Mouse (Mus musculus): ENCODE measurements around the gene Ctsj. TPM values are rescaled to one million over a fixed set of nuclear protein-coding genes. Genes with fewer than 3 reads are reported as not detected.
"Not testable (repeated sequence)": the region's sequence is repeated elsewhere in the genome, so short reads cannot be mapped to it uniquely, and the experiment has no call there.

The Ctsj gene
- polyA plus RNA-seq (2014; fragmentation: Nextera tagmentation; extraction: Ambion mirVana) = not detected in 2 replicates

GRCm38 (mm10) chr13:61005859-61006258 lies at the start of gene Ctsj:
Gene Ctsj (minus strand): TSS chr13:61005959.
- no peak within 1 kb of the TSS for H3K9ac ChIP-seq (replicated peaks; ENCODE audit: low read depth, low read length)
- H3K4me3 ChIP-seq (ENCODE audit: low read depth, low read length) = no peak within 1 kb of the TSS
- H3K27me3 ChIP-seq (ENCODE audit: control insufficient read depth, insufficient read depth, low read length) = no peaks in the 10 kb centered on the region
- no peaks in the 10 kb centered on the region for H3K4me1 ChIP-seq (ENCODE audit: control insufficient read depth, insufficient read depth, low read length)
- no peak within 1 kb of the TSS for H3K27ac ChIP-seq (ENCODE audit: low read length)
- no peaks in the 10 kb centered on the region for H3K9me3 ChIP-seq (ENCODE audit: control insufficient read depth, low read depth, low read length)
- ATAC-seq (ENCODE audit: insufficient number of reproducible peaks, insufficient read depth, low FRiP score, low read depth) = no peak
- H3K4me2 ChIP-seq (replicated peaks; ENCODE audit: low read depth, low read length) = no peak within 1 kb of the TSS
- H3K36me3 ChIP-seq (ENCODE audit: control insufficient read depth, insufficient read depth, low read length) = no peaks in the 10 kb centered on the region
- 65% methylated on average over 3 of the region's 3 CpGs for WGBS

GRCm38 (mm10) chr13:61040531-61040930 lies 34.8 kb upstream of the Ctsj start, which contains the start of gene Ctsq:
Gene Ctsq (minus strand): TSS chr13:61040631.
- Histone ChIP-seq H3K27ac (ENCODE audit: low read length) (no peak within 1 kb of the TSS), H3K36me3 (ENCODE audit: control insufficient read depth, insufficient read depth, low read length) (no peaks in the 10 kb centered on the region), H3K4me1 (ENCODE audit: control insufficient read depth, insufficient read depth, low read length) (no peaks in the 10 kb centered on the region), H3K27me3 (ENCODE audit: control insufficient read depth, insufficient read depth, low read length) (no peaks in the 10 kb centered on the region), H3K9ac (replicated peaks; ENCODE audit: low read depth, low read length) (no peak within 1 kb of the TSS), H3K4me2 (replicated peaks; ENCODE audit: low read depth, low read length) (no peak within 1 kb of the TSS), H3K4me3 (ENCODE audit: low read depth, low read length) (no peak within 1 kb of the TSS), H3K9me3 (ENCODE audit: control insufficient read depth, low read depth, low read length) (0 out of 2 replicates have a peak, but pooled peaks cover 7% of the 10 kb centered on the region)
- WGBS = 48% methylated on average over 3 of the region's 3 CpGs
- no peak for ATAC-seq (ENCODE audit: insufficient number of reproducible peaks, insufficient read depth, low FRiP score, low read depth)

DNA sequence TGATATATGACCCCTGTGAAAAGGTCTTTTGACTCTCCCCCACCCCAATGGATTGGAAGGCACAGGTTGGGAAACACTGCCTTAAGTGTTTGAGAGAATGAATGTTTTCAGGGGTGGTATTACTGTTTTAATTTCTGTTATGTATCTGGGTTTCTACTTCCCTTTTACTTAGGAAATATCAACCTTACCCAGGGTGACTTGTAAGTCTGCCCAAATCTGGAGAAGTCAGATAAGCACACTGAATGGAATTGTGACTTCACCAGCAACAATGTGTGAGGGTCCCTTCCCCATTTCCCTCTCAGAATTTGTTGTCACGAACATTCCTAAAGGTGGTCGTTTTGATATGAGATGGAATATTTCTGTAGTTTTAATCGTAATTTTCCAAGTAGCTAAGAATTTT lies 17.0 kb upstream of the Ctsj start:
- H3K27ac ChIP-seq (ENCODE audit: low read length) = no peak overlapping the region
- H3K4me1 ChIP-seq (ENCODE audit: control insufficient read depth, insufficient read depth, low read length) = no peaks in the 10 kb centered on the region
- 84% methylated on average over 3 of the region's 3 CpGs for WGBS
- no peaks in the 10 kb centered on the region for H3K9me3 ChIP-seq (ENCODE audit: control insufficient read depth, low read depth, low read length)
- no peak overlapping the region for H3K4me2 ChIP-seq (replicated peaks; ENCODE audit: low read depth, low read length)
- ATAC-seq (ENCODE audit: insufficient number of reproducible peaks, insufficient read depth, low FRiP score, low read depth) = no peak
- no peak overlapping the region for H3K9ac ChIP-seq (replicated peaks; ENCODE audit: low read depth, low read length)
- no peak overlapping the region for H3K4me3 ChIP-seq (ENCODE audit: low read depth, low read length)
- no peaks in the 10 kb centered on the region for H3K36me3 ChIP-seq (ENCODE audit: control insufficient read depth, insufficient read depth, low read length)
- no peaks in the 10 kb centered on the region for H3K27me3 ChIP-seq (ENCODE audit: control insufficient read depth, insufficient read depth, low read length)

DNA sequence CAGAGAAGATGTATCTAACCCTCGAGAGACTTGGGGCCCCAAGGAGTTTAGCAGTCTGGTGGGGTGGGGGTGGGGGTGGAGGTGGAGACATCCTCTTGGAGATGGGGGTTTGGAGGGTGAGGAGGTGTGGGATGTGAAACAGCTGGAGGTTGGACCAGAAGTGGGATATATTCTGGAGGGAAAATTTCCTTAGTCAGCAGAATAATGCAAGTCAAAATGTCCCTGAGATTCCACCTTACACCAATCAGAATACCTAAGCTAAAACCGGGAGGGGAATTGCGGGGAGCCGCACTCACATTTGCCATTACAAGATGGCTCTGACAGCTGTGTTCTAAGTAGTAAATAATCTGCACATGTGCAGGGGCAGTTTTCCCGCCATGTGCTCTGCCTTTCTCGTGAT lies 16.1 kb upstream of the Ctsj start:
- ATAC-seq (ENCODE audit: insufficient number of reproducible peaks, insufficient read depth, low FRiP score, low read depth) = no peak
- H3K9me3 ChIP-seq (ENCODE audit: control insufficient read depth, low read depth, low read length) = no peaks in the 10 kb centered on the region
- WGBS = 79% methylated on average over 4 of the region's 6 CpGs
- H3K27ac ChIP-seq (ENCODE audit: low read length) = no peak overlapping the region
- no peaks in the 10 kb centered on the region for H3K4me1 ChIP-seq (ENCODE audit: control insufficient read depth, insufficient read depth, low read length)
- H3K27me3 ChIP-seq (ENCODE audit: control insufficient read depth, insufficient read depth, low read length) = no peaks in the 10 kb centered on the region
- H3K36me3 ChIP-seq (ENCODE audit: control insufficient read depth, insufficient read depth, low read length) = no peaks in the 10 kb centered on the region
- no peak overlapping the region for H3K9ac ChIP-seq (replicated peaks; ENCODE audit: low read depth, low read length)
- no peak overlapping the region for H3K4me3 ChIP-seq (ENCODE audit: low read depth, low read length)
- H3K4me2 ChIP-seq (replicated peaks; ENCODE audit: low read depth, low read length) = no peak overlapping the region

GRCm38 (mm10) chr13:61010171-61010570 lies 4.4 kb upstream of the Ctsj start:
- WGBS = 82% methylated on average over 4 of the region's 4 CpGs
- no peak overlapping the region for H3K27ac ChIP-seq (ENCODE audit: low read length)
- no peak for ATAC-seq (ENCODE audit: insufficient number of reproducible peaks, insufficient read depth, low FRiP score, low read depth)
- H3K4me2 ChIP-seq (replicated peaks; ENCODE audit: low read depth, low read length) = no peak overlapping the region
- H3K9ac ChIP-seq (replicated peaks; ENCODE audit: low read depth, low read length) = no peak overlapping the region
- no peaks in the 10 kb centered on the region for H3K4me1 ChIP-seq (ENCODE audit: control insufficient read depth, insufficient read depth, low read length)
- H3K27me3 ChIP-seq (ENCODE audit: control insufficient read depth, insufficient read depth, low read length) = no peaks in the 10 kb centered on the region
- H3K4me3 ChIP-seq (ENCODE audit: low read depth, low read length) = no peak overlapping the region
- no peaks in the 10 kb centered on the region for H3K9me3 ChIP-seq (ENCODE audit: control insufficient read depth, low read depth, low read length)
- H3K36me3 ChIP-seq (ENCODE audit: control insufficient read depth, insufficient read depth, low read length) = no peaks in the 10 kb centered on the region

DNA sequence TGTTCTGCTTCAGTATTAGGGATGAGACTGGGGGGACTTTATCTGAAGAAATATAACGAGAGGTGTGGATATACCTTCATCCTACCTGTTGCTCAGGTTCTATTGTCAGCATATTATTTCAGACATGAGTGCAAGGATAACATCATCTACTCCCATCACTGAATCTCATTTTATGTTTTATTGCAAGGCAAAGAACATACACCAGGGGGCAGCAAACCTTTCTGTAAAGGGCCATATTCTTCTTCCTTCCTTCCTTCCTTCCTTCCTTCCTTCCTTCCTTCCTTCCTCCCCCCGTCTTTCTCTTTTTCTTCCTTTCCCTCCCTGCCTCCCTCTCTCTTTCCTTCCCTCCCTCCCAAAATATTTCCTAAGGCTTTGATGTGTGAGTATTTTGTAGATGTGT lies 8.2 kb downstream of the Ctsj start:
- Histone ChIP-seq H3K4me2 (replicated peaks; ENCODE audit: low read depth, low read length) (no peak overlapping the region), H3K9ac (replicated peaks; ENCODE audit: low read depth, low read length) (no peak overlapping the region)

GRCm38 (mm10) chr13:60986915-60987314 lies 18.8 kb downstream of the Ctsj start:
- WGBS = 69% methylated on average over 5 of the region's 5 CpGs
- H3K27ac ChIP-seq (ENCODE audit: low read length); H3K9ac ChIP-seq (replicated peaks; ENCODE audit: low read depth, low read length); H3K27me3 ChIP-seq (ENCODE audit: control insufficient read depth, insufficient read depth, low read length); ATAC-seq (ENCODE audit: insufficient number of reproducible peaks, insufficient read depth, low FRiP score, low read depth); H3K4me3 ChIP-seq (ENCODE audit: low read depth, low read length); H3K4me1 ChIP-seq (ENCODE audit: control insufficient read depth, insufficient read depth, low read length); H3K9me3 ChIP-seq (ENCODE audit: control insufficient read depth, low read depth, low read length); H3K4me2 ChIP-seq (replicated peaks; ENCODE audit: low read depth, low read length); H3K36me3 ChIP-seq (ENCODE audit: control insufficient read depth, insufficient read depth, low read length): not testable (repeated sequence)

More for the DNA sequence above, 8.2 kb downstream of the Ctsj start:
- no peak for ATAC-seq (ENCODE audit: insufficient number of reproducible peaks, insufficient read depth, low FRiP score, low read depth)
- H3K4me1 ChIP-seq (ENCODE audit: control insufficient read depth, insufficient read depth, low read length) = no peaks in the 10 kb centered on the region
- 0 out of 2 replicates have a peak, but pooled peaks cover 3% of the 10 kb centered on the region for H3K9me3 ChIP-seq (ENCODE audit: control insufficient read depth, low read depth, low read length)
- no peak overlapping the region for H3K27ac ChIP-seq (ENCODE audit: low read length)
- H3K4me3 ChIP-seq (ENCODE audit: low read depth, low read length) = no peak overlapping the region
- WGBS = 62% methylated on average over 2 of the region's 2 CpGs
- H3K27me3 ChIP-seq (ENCODE audit: control insufficient read depth, insufficient read depth, low read length) = no peaks in the 10 kb centered on the region
- no peaks in the 10 kb centered on the region for H3K36me3 ChIP-seq (ENCODE audit: control insufficient read depth, insufficient read depth, low read length)

GRCm38 (mm10) chr13:60972319-60972718 lies 33.4 kb downstream of the Ctsj start:
- H3K9ac ChIP-seq (replicated peaks; ENCODE audit: low read depth, low read length); H3K27ac ChIP-seq (ENCODE audit: low read length); H3K4me2 ChIP-seq (replicated peaks; ENCODE audit: low read depth, low read length); ATAC-seq (ENCODE audit: insufficient number of reproducible peaks, insufficient read depth, low FRiP score, low read depth); H3K9me3 ChIP-seq (ENCODE audit: control insufficient read depth, low read depth, low read length); H3K4me3 ChIP-seq (ENCODE audit: low read depth, low read length); H3K36me3 ChIP-seq (ENCODE audit: control insufficient read depth, insufficient read depth, low read length); H3K4me1 ChIP-seq (ENCODE audit: control insufficient read depth, insufficient read depth, low read length); H3K27me3 ChIP-seq (ENCODE audit: control insufficient read depth, insufficient read depth, low read length): not testable (repeated sequence)
- 73% methylated on average over 4 of the region's 4 CpGs for WGBS

GRCm38 (mm10) chr13:60963985-60964384 lies 41.8 kb downstream of the Ctsj start:
- H3K27me3 ChIP-seq (ENCODE audit: control insufficient read depth, insufficient read depth, low read length); H3K27ac ChIP-seq (ENCODE audit: low read length); H3K4me3 ChIP-seq (ENCODE audit: low read depth, low read length); H3K9me3 ChIP-seq (ENCODE audit: control insufficient read depth, low read depth, low read length); H3K4me1 ChIP-seq (ENCODE audit: control insufficient read depth, insufficient read depth, low read length); ATAC-seq (ENCODE audit: insufficient number of reproducible peaks, insufficient read depth, low FRiP score, low read depth); H3K36me3 ChIP-seq (ENCODE audit: control insufficient read depth, insufficient read depth, low read length); H3K9ac ChIP-seq (replicated peaks; ENCODE audit: low read depth, low read length); H3K4me2 ChIP-seq (replicated peaks; ENCODE audit: low read depth, low read length): not testable (repeated sequence)
- 40% methylated on average over 5 of the region's 5 CpGs for WGBS

Data from stomach, embryonic 14.5 days (tissue).